Mouse (Mus musculus): ENCODE measurements around the gene Nr1h4. TPM values are rescaled to one million over a fixed set of nuclear protein-coding genes. Genes with fewer than 3 reads are reported as not detected.

Nr1h4 gene
- total and polyA plus RNA-seq, 2 experiments from 2014 or later = 0.08 TPM; not detected in 1

- peak; percentile 36 for DNase-seq (ENCODE audit: low spot score)
These were observed 14.6 kb upstream of the Nr1h4 start for GRCm38 (mm10) chr10:89548028-89548427.

GRCm38 (mm10) chr10:89546989-89547388 is 13.6 kb upstream of the Nr1h4 start:
- no peak for TF ChIP-seq CTCF (IDR thresholded peaks at IDR 0.05; ENCODE audit: low read depth)
- ATAC-seq (no peak), DNase-seq (ENCODE audit: low spot score) (no peak)
- Histone ChIP-seq H3K27me3 (ENCODE audit: insufficient read depth, low read length) (no peaks in the 10 kb centered on the region), H3K27ac (no peak overlapping the region), H3K36me3 (ENCODE audit: insufficient read depth, low read length) (no peaks in the 10 kb centered on the region), H3K4me1 (ENCODE audit: insufficient read depth, low read length) (no peaks in the 10 kb centered on the region), H3K4me3 (ENCODE audit: low read length) (no peak overlapping the region), H3K4me2 (ENCODE audit: low read depth, low read length) (no peak overlapping the region), H3K9ac (replicated peaks; ENCODE audit: low read length) (no peak overlapping the region), H3K9me3 (ENCODE audit: low read length) (no peaks in the 10 kb centered on the region)
- WGBS = 77% methylated on average over 2 of the region's 2 CpGs

More at GRCm38 (mm10) chr10:89548028-89548427, 14.6 kb upstream of the Nr1h4 start:
- Histone ChIP-seq H3K4me1 (ENCODE audit: insufficient read depth, low read length) (no peaks in the 10 kb centered on the region), H3K36me3 (ENCODE audit: insufficient read depth, low read length) (no peaks in the 10 kb centered on the region), H3K9me3 (ENCODE audit: low read length) (no peaks in the 10 kb centered on the region), H3K27ac (no peak overlapping the region), H3K4me3 (ENCODE audit: low read length) (no peak overlapping the region), H3K4me2 (ENCODE audit: low read depth, low read length) (no peak overlapping the region), H3K9ac (replicated peaks; ENCODE audit: low read length) (no peak overlapping the region), H3K27me3 (ENCODE audit: insufficient read depth, low read length) (no peaks in the 10 kb centered on the region)
- 46% methylated on average over 6 of the region's 6 CpGs for WGBS
- no peak for TF ChIP-seq CTCF (IDR thresholded peaks at IDR 0.05; ENCODE audit: low read depth)
- 0 out of 2 replicates have a peak, but pooled peaks have one; percentile 40 for ATAC-seq

GRCm38 (mm10) chr10:89543867-89544266 is 10.5 kb upstream of the Nr1h4 start:
- Histone ChIP-seq H3K4me1 (ENCODE audit: insufficient read depth, low read length) (no peaks in the 10 kb centered on the region), H3K36me3 (ENCODE audit: insufficient read depth, low read length) (no peaks in the 10 kb centered on the region), H3K27ac (no peak overlapping the region), H3K9me3 (ENCODE audit: low read length) (no peaks in the 10 kb centered on the region), H3K9ac (replicated peaks; ENCODE audit: low read length) (no peak overlapping the region), H3K27me3 (ENCODE audit: insufficient read depth, low read length) (no peaks in the 10 kb centered on the region), H3K4me2 (ENCODE audit: low read depth, low read length) (no peak overlapping the region), H3K4me3 (ENCODE audit: low read length) (no peak overlapping the region)
- ATAC-seq (no peak), DNase-seq (ENCODE audit: low spot score) (no peak)
- TF ChIP-seq CTCF (IDR thresholded peaks at IDR 0.05; ENCODE audit: low read depth) = no peak
- 80% methylated on average over 6 of the region's 6 CpGs for WGBS

DNA sequence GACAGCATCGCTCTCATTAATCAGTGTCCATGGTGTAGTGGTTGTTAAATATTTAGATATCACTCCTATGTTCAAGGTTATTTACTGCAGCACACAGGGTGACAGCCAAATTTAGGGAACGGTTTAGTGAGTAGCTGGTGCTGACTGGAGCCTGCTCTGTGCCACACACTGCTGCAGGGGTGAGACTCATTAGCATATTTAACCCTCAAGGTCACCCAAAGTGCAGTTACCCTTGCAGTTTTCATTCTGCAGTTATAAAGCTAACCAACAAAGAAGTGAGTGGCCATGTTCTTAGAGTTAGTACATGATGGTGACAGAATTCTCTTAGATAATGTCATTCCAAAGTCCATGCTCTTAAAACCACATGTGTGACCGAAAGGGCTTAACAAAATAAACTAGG is 8.9 kb upstream of the Nr1h4 start:
- WGBS = 86% methylated on average over 3 of the region's 3 CpGs
- H3K36me3 ChIP-seq (ENCODE audit: insufficient read depth, low read length) = no peaks in the 10 kb centered on the region
- H3K9ac ChIP-seq (replicated peaks; ENCODE audit: low read length) = no peak overlapping the region
- H3K4me3 ChIP-seq (ENCODE audit: low read length) = no peak overlapping the region
- no peak for TF ChIP-seq CTCF (IDR thresholded peaks at IDR 0.05; ENCODE audit: low read depth)
- no peaks in the 10 kb centered on the region for H3K4me1 ChIP-seq (ENCODE audit: insufficient read depth, low read length)
- no peak for ATAC-seq
- no peak overlapping the region for H3K4me2 ChIP-seq (ENCODE audit: low read depth, low read length)
- DNase-seq (ENCODE audit: low spot score) = no peak
- H3K27ac ChIP-seq = no peak overlapping the region
- no peaks in the 10 kb centered on the region for H3K9me3 ChIP-seq (ENCODE audit: low read length)
- no peaks in the 10 kb centered on the region for H3K27me3 ChIP-seq (ENCODE audit: insufficient read depth, low read length)

GRCm38 (mm10) chr10:89532451-89532850 is 934 bp downstream of the Nr1h4 start:
- DNase-seq (ENCODE audit: low spot score) (no peak), ATAC-seq (no peak)
- Histone ChIP-seq H3K4me1 (ENCODE audit: insufficient read depth, low read length) (no peaks in the 10 kb centered on the region), H3K9me3 (ENCODE audit: low read length) (no peaks in the 10 kb centered on the region), H3K9ac (replicated peaks; ENCODE audit: low read length) (no peak overlapping the region), H3K4me3 (ENCODE audit: low read length) (no peak overlapping the region), H3K27ac (no peak overlapping the region), H3K36me3 (ENCODE audit: insufficient read depth, low read length) (no peaks in the 10 kb centered on the region), H3K27me3 (ENCODE audit: insufficient read depth, low read length) (no peaks in the 10 kb centered on the region), H3K4me2 (ENCODE audit: low read depth, low read length) (0 out of 2 replicates have a peak overlapping the region, but pooled peaks have one; percentile 22)
- WGBS = 69% methylated on average over 5 of the region's 5 CpGs
- no peak for TF ChIP-seq CTCF (IDR thresholded peaks at IDR 0.05; ENCODE audit: low read depth)

GRCm38 (mm10) chr10:89531976-89532375 is 1.4 kb downstream of the Nr1h4 start:
- Histone ChIP-seq H3K36me3 (ENCODE audit: insufficient read depth, low read length) (no peaks in the 10 kb centered on the region), H3K27ac (no peak overlapping the region), H3K9me3 (ENCODE audit: low read length) (no peaks in the 10 kb centered on the region), H3K4me2 (ENCODE audit: low read depth, low read length) (no peak overlapping the region), H3K4me1 (ENCODE audit: insufficient read depth, low read length) (no peaks in the 10 kb centered on the region), H3K9ac (replicated peaks; ENCODE audit: low read length) (no peak overlapping the region), H3K27me3 (ENCODE audit: insufficient read depth, low read length) (no peaks in the 10 kb centered on the region), H3K4me3 (ENCODE audit: low read length) (no peak overlapping the region)
- 68% methylated on average over 2 of the region's 2 CpGs for WGBS
- no peak for ATAC-seq
- TF ChIP-seq CTCF (IDR thresholded peaks at IDR 0.05; ENCODE audit: low read depth) = no peak
- DNase-seq (ENCODE audit: low spot score) = no peak

GRCm38 (mm10) chr10:89531194-89531634 is 2.2 kb downstream of the Nr1h4 start:
- H3K4me3 ChIP-seq (ENCODE audit: low read length) = no peak overlapping the region
- no peak overlapping the region for H3K9ac ChIP-seq (replicated peaks; ENCODE audit: low read length)
- H3K27ac ChIP-seq = no peak overlapping the region
- H3K4me1 ChIP-seq (ENCODE audit: insufficient read depth, low read length) = no peaks in the 10 kb centered on the region
- WGBS = 37% methylated on average over 5 of the region's 5 CpGs
- TF ChIP-seq CTCF (IDR thresholded peaks at IDR 0.05; ENCODE audit: low read depth) = no peak
- DNase-seq (ENCODE audit: low spot score) (peak; percentile 80), ATAC-seq (peak; percentile 73; the same call in 1 of the 2 replicates)
- H3K9me3 ChIP-seq (ENCODE audit: low read length) = no peaks in the 10 kb centered on the region
- H3K27me3 ChIP-seq (ENCODE audit: insufficient read depth, low read length) = no peaks in the 10 kb centered on the region
- H3K36me3 ChIP-seq (ENCODE audit: insufficient read depth, low read length) = no peaks in the 10 kb centered on the region
- H3K4me2 ChIP-seq (ENCODE audit: low read depth, low read length) = no peak overlapping the region
